Mouse (Mus musculus): ENCODE results near the gene Col4a1.

Col4a1 gene

DNA sequence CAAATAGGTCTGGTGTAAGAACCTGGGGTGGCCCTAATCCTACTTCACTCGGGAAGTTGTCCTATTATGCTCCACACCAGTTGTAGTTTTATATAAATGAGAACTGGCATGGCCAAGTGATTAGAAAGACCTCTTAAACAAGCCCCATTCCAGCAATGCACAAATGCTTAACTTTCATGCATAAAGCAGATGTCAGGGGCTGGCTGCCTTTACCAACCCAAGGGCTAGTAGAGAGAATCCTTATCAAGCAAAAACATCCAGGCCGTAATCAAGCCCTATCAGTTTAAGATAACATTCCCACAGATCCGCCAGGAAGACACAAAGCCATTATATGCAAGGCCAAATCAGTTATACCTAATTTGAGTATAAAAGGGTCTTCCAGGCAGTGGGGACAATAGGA is 46.7 kb downstream of the Col4a1 start:
- DNase-seq, result no peak

GRCm38 (mm10) chr8:11263848-11264247 is 48.8 kb downstream of the Col4a1 start:
- DNase-seq, result no peak

GRCm38 (mm10) chr8:11262031-11262735 is 50.4 kb downstream of the Col4a1 start:
- peak; percentile 62 to 80 for DNase-seq

GRCm38 (mm10) chr8:11259832-11260615 is 52.6 kb downstream of the Col4a1 start:
- peak; percentile 57 for DNase-seq

GRCm38 (mm10) chr8:11258517-11259136 is 54.0 kb downstream of the Col4a1 start:
- peak in 1 of 2 experiments; percentile 54 for DNase-seq

- no peak for DNase-seq
Measured at GRCm38 (mm10) chr8:11257079-11258017, 55.3 kb downstream of the Col4a1 start.

- no peak for DNase-seq
Measured at GRCm38 (mm10) chr8:11256405-11256804, 56.2 kb downstream of the Col4a1 start.

- DNase-seq, result peak in 1 of 2 experiments; percentile 43
Measured at GRCm38 (mm10) chr8:11255680-11256079, 56.9 kb downstream of the Col4a1 start.

GRCm38 (mm10) chr8:11254914-11255530 is 57.6 kb downstream of the Col4a1 start:
- peak in 1 of 2 experiments; percentile 40 for DNase-seq

GRCm38 (mm10) chr8:11254510-11254909 is 58.1 kb downstream of the Col4a1 start:
- DNase-seq, result peak in 1 of 2 experiments; percentile 42

DNA sequence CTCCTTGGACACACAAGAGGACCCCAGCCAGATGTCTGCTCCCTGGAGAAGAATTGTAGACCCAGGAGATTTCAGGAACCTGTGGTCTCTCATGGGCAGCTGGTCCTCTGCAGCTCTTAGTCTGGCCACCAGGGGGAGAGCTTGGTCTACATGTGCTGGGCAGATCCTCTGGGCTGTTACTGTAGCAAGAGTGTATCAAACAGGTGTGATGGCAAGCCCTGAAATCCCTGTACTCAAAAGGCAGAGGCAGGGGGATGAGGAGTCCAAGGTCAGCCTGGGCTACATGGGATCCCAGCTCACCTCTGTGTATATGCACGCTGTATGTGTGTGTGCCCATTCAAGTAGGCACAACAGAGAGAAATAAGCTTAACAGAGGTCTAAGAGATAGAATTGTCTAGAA is 59.1 kb downstream of the Col4a1 start:
- DNase-seq, result peak; percentile 86 to 93

DNA sequence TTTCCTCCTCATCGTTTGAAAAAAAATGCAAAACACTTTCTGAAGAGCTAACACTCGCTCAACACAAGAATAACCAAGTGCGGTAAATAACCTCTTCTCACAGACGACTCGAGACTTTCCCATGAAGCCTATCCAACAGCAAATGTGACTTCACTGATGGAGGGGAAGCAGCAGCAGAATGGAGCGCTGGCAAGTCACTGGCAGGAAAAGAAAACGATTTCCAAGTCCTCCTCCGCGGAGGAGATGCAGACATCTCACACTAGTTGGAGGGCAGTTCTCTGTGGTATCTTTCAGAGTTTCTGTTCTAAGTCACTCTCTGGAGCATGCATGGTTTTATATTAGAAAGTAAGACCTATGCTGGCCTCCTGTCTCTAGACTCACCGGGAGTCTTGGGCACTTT is 59.6 kb downstream of the Col4a1 start:
- DNase-seq, result no peak

DNA sequence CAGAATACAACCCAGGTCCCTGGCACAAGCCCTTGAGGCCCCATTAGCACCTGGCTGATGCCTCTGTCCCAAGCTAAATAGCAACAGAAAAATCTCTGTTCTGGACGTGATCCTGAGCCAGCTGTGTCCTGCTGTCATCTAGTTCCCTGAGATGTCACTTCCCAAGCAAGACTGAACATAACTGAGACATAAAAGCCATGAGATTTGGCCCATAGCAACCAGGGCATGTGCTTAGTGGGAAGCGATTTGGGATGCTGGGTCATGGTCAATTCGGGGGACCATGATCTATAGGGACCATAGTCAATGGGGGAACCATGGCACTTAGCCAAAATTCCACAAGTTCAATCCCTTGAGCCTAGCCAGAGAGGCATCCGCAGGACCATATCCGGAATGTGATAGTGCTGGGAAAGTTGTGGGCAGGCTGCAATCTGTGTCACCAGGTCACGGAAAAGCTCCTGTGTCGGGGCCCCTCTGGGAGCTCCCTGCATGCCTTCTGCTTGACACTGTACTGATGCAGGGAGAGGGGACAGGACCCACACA is 60.3 kb downstream of the Col4a1 start:
- peak; percentile 51 to 63 for DNase-seq

DNA sequence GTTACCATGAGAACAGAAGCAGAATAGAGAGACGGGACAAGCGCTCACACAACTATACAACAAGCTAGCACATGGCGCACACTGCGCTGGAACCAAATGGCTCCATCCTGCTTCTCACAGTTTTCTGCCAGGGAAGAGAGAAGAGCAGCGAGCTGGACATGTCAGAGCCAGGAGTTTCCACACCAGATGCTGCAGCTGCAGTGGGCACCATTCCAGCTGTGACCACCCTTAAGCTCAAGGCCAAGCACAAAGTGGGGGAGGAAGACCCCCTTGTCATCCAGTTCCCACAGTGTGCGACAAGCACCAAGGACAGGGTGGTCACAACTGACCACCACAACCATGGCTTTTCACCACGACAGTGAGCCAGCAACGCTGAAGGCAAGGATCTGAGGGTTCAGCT is 62.5 kb downstream of the Col4a1 start:
- no peak for DNase-seq

- peak; percentile 60 to 71 for DNase-seq
Measured at GRCm38 (mm10) chr8:11249541-11250058, 63.0 kb downstream of the Col4a1 start.

DNA sequence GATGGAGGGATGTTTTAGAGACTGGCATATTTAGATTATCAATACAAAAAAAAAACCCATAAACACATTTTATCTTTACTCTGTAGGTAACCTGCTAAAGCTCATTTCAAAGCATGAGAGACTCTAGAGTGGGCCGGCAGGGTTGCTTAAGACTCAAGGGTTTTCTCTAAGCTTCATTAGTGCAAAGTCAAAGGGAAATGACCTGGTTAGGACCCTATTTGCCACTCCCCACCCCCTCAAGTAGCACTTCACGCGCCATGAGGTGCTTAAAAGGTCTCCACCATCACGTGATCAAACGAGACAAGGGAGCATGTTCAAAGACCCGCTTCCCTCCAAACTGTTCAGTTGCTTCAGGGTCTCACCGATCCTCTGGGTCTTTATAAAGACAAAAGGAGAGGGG is 63.9 kb downstream of the Col4a1 start:
- no peak for DNase-seq

DNA sequence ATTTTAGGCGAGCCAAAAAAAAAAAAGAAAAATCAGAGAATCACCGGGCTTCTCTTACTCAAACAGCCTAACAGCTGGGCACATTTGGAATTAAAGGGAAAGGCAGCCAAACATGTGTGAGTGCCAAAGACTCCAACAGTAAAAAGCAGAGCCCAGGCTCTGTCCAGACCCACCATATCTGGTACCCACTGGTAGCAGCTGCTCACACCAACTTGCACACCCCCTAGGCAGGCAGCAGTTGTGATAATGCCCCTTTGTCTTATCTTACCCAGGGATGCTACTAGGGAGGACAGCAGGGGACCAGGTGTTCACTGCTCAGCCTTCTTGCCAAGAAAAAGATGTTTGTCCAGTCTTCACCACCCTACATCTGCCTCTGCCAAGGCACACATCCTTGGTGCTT is 71.1 kb downstream of the Col4a1 start:
- no peak for DNase-seq

DNA sequence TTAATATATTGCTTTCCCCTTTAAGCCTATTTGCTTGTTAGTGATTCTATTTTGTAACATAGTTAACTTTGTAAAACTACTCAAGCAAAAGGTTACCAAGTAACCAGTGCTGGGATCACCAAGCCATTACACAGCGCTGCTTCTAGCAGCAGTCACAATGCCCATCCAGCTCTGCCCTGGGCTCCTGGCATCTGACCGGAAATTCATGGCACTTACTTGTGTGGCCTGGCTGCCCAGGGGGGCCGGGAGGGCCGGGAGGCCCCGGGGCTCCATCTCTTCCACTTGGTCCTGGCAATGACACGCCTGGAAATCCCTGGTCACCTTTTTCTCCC is 77.8 kb downstream of the Col4a1 start:
- DNase-seq, result peak; percentile 71 to 73

GRCm38 (mm10) chr8:11234151-11234878 is 78.3 kb downstream of the Col4a1 start:
- DNase-seq, result peak; percentile 54 to 76

DNA sequence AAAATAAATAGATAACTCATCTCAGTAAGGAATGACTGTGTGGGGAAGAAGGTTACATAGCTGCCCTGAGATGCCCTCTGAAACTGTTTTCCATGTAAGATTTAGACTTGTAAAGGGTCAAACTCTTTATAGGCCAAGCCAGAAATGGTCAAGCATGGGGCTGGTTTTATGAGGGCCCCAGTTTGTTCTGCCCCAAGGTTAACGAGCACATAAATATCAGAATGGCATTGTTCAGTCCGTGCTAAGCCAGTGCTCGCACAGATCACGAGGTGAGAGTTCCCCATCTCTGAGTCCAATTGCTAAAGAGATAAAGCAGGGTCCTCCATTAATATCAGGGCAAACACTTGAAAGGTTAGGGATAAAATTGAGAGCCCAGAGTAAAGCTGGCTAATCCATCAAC is 79.6 kb downstream of the Col4a1 start:
- DNase-seq, result peak in 1 of 2 experiments; percentile 63

GRCm38 (mm10) chr8:11230277-11230676 is 82.3 kb downstream of the Col4a1 start:
- no peak for DNase-seq
